Mouse (Mus musculus) neutrophil, adult 83 days (primary cell): Measurements from ENCODE around the gene Brix1. TPM values are rescaled to one million over a fixed set of nuclear protein-coding genes. Genes with fewer than 3 reads are reported as not detected.

Experiments used
- total RNA-seq, 2 experiments: library from RNA; stranded (reverse); gene quantifications; one replicate each; pipeline ENCODE4 v1.2.4; 2023

Brix1 gene
- total RNA-seq: 10 to 100 TPM; 11.6 to 12.0 TPM

DNA sequence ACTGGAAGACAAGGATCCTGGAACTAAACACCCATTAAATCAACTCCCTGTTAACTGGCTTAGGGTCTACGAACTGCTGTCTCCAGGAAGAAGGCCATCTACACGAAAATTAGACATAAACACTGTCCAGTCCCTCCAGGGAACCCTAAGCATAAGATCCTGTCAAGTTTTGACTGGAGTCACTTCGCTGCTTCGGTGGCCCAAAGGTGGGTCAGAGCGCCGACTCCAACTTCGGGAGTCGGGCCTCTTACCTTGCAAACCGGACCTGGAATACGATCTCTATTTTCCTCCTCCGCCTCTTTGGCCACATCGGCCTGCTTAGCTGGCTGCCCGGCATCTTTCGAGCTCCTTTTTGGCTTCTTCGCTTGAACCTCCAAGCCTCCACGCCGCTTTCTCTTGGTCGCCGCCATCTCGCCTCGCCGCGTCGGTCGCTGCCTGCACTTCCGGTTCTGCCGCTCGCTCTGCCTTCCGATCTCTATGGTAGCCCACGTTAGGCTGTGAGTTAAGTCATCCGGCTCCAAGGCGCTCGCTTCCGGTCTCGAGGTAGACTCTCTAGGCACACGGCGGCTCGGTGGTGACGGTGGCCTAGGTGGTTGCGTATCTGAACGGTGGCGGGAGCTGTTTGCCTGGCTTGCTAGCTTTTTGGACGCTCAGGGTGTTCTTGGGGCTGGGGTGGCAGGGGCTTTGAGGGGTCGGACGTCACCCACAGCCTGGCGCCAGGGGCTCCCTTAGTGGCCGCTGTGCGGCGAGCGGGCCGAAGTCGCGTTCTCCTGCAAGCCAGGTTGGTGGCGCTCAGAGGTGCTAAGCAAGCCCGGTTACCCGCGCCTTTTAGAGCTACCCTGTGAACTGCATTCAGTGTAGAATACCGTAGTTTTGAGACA, at the start of gene Brix1, which contains the start of gene Rad1:
Gene Brix1 (minus strand): TSS at position 464 of the 881 bp plus-strand sequence.
Gene Rad1 (plus strand): TSS at position 535 of the 881 bp plus-strand sequence.

DNA sequence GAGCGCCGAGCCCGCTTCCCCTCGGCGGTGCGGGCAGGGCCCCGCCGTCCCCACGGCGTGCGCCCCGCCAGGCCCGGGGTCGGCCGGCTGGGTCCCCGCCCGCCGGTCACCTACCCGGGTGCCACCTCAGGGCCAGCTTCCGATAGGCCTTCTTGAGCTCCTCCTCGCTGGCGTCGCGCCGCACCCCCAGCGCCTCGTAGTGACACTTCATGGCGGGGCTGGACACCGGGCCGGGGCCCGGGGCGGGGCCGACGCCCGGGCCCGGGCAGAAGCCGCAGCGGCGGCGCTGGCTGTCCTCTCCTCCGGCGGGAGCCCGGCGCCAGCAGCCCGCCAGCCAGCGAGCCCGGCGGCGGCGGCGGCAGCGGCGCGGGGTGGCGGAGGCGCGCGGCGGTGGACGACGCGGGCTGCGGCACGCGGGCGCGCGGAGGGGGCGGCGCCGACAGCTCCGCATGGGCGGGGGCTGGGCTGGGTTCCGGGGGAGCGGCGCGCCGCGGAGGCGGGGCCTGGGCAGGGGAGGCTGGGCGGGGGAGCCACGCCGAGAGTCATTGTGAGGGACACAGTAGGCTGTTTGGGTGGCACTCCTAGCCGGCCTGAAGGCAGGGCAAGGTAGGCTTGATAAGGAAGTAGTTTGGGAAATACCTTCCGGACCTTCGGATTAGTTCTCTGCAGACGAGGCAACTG, 15.5 kb downstream of the Brix1 start, which contains the start of gene Dnajc21:
Gene Dnajc21 (minus strand): TSS at position 366 of the 681 bp plus-strand sequence.

Other genes starting within 250 kb of the Brix1 start
- not detected for gene Gm21973, start 160.6 kb downstream of the Brix1 start, total RNA-seq
- not detected for gene Agxt2, start 127.4 kb downstream of the Brix1 start, total RNA-seq
- gene Dnajc21, start 15.4 kb downstream of the Brix1 start, total RNA-seq: 10 to 100 TPM; 10.3 to 12.6 TPM
- gene Rad1, start 71 bp upstream of the Brix1 start, total RNA-seq: 10 to 100 TPM; 10.8 to 12.5 TPM
- not detected for gene Ttc23l, start 72.7 kb upstream of the Brix1 start, total RNA-seq
- 1 to 10 TPM; 1.1 to 1.9 TPM for gene Rai14, start 228.7 kb upstream of the Brix1 start, total RNA-seq